Mouse (Mus musculus) cerebellum, adult 2 months (tissue): ENCODE results near the gene Kank1.

ENCODE experiments used
- CTCF ChIP-seq: fragments of 200-500 bp; IDR thresholded peaks from 2 replicates; pipeline ENCODE4 v1.5.1; 2011; ENCODE audit warnings: low read depth, mild to moderate bottlenecking, control low read depth, low read length, moderate library complexity, borderline replicate concordance; ENCODE audit not compliant: insufficient read depth
- POLR2A ChIP-seq: fragments of 200-500 bp; IDR thresholded peaks from 2 replicates; pipeline ENCODE4 v1.6.1; 2011; ENCODE audit warnings: low read length, control low read depth, borderline replicate concordance; ENCODE audit not compliant: insufficient read depth

DNA sequence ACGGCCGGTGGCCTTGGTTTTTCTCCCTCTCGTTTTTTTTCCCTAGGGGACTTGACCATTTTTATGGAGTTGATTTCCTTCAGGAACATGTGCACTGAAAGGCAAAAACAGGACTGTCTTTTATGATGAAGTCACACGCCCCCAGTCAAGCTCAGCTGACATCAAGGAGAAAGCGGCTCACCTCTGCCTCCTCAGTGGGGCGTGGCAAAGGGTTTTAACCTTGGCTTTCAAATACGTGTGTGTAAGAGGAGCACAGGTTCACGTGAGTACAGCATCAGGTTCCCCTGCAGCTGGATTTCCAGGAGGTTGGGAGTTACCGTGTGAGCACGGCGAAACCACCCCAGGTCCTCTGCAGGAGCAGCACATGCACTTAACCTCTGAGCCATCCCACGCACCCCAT lies 33.7 kb upstream of the Kank1 start:
- TF ChIP-seq CTCF (no peak), POLR2A (no peak)
